In the genomic region with DNA sequence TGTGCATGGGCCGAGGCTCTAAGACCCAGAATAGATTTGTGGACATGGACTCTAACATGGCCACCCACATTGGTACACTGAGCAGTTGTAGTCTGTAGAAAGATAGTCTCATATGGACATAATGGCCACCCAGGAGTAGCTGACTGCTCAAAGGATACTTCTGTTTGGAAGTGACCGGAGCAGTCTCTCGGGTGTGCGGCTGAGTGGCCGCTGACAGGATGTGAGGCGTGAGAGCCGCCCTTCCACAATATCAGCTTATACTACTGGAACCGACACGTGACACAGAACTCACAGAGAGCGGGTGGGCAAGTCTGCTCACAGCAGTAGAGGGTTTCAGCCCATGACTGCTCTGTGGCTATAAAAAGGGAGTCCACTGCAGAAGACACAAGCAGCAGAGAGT, we compare ENCODE assay signal across 27 mouse cellular contexts.
DNase-seq lines count a peak whose midpoint lies in the region; ATAC-seq and TF ChIP-seq lines count a peak whose summit lies in the region.
"Had no signal": no experiment of that assay in that cellular context is flagged by ENCODE, and none has a peak within 500 bp of the region (broad histone marks: within the 10 kb centered on the region; RNA-seq: fewer than 3 reads in every experiment).

No protein-coding gene starts in this region.

- no peak overlapping the region for H3K4me3 ChIP-seq in gastrocnemius, adult 2 months
- H3K4me3 ChIP-seq in heart, embryonic 14.5 days (ENCODE audit: control insufficient read depth in 1 of 2, insufficient read depth in 1 of 2, low read depth in 1 of 2, low read length in 2 of 2), result no peak overlapping the region
- H3K4me3 ChIP-seq in lung, embryonic 15.5 days, result no peak overlapping the region
- H3K4me3 ChIP-seq: embryonic facial prominence, embryonic 13.5 days; forebrain, embryonic 10.5 days; forebrain, embryonic 15.5 days; liver, embryonic 15.5 days; midbrain, embryonic 10.5 days; midbrain, embryonic 15.5 days; neural tube, embryonic 15.5 days had no signal

- H3K4me1 ChIP-seq in heart, embryonic 14.5 days (ENCODE audit: control insufficient read depth in 2 of 2, insufficient read depth in 2 of 2, low read length in 2 of 2), result peaks cover 6 to 12% of the 10 kb centered on the region in 2 experiments
- H3K4me1 ChIP-seq in lung, embryonic 15.5 days, result peaks cover 14% of the 10 kb centered on the region; the same call in 1 of the 2 replicates
- H3K4me1 ChIP-seq: liver, embryonic 15.5 days had no signal

- WGBS in heart, embryonic 14.5 days, result 14% methylated on average over 10 of the region's 10 CpGs
- 38% methylated on average over 10 of the region's 10 CpGs for WGBS in lung, embryonic 15.5 days

- TF ChIP-seq CTCF in gastrocnemius, adult 2 months (IDR thresholded peaks at IDR 0.05), result no peak

- H3K27ac ChIP-seq in gastrocnemius, adult 2 months, result no peak overlapping the region
- peak overlapping the region; percentile 31 to 32; a peak in 3 of 4 replicates for H3K27ac ChIP-seq in heart, embryonic 14.5 days (replicated peaks in 1 of 2; ENCODE audit: control insufficient read depth in 1 of 2, insufficient read depth in 1 of 2, low read depth in 2 of 2, low read length in 2 of 2)
- H3K27ac ChIP-seq in lung, embryonic 15.5 days, result peak overlapping the region; percentile 29; the same call in 1 of the 2 replicates
- H3K27ac ChIP-seq: embryonic facial prominence, embryonic 13.5 days; forebrain, embryonic 10.5 days; forebrain, embryonic 15.5 days; hindbrain, embryonic 14.5 days; liver, embryonic 15.5 days; midbrain, embryonic 10.5 days; midbrain, embryonic 15.5 days; neural tube, embryonic 15.5 days had no signal

- DNase-seq in gastrocnemius, adult 2 months, result peak; percentile 12
- no peak for DNase-seq in gastrocnemius, postnatal 14 days
- DNase-seq in heart, postnatal 25 days (ENCODE audit: low spot score), result no peak
- no peak for DNase-seq in lung, postnatal 25 days (ENCODE audit: low spot score)
- DNase-seq in heart, postnatal 10 days, result peak; percentile 17 to 19
- DNase-seq in spleen, postnatal 14 days (ENCODE audit: low spot score in 2 of 2), result no peak
- DNase-seq: adrenal gland, adult 2 months; adrenal gland, postnatal 36 days; cerebellum, adult 18-20 months; cerebellum, postnatal 10 days; kidney, adult 9 months; kidney, postnatal 14 days; right cerebral cortex, postnatal 25 days; thymus, postnatal 14 days had no signal

- no peaks in the 10 kb centered on the region for H3K36me3 ChIP-seq in heart, embryonic 14.5 days (ENCODE audit: control insufficient read depth, insufficient read depth, low read length)
- no peaks in the 10 kb centered on the region for H3K36me3 ChIP-seq in lung, embryonic 15.5 days
- H3K36me3 ChIP-seq: embryonic facial prominence, embryonic 13.5 days; forebrain, embryonic 10.5 days; forebrain, embryonic 15.5 days; liver, embryonic 15.5 days; midbrain, embryonic 15.5 days; neural tube, embryonic 15.5 days had no signal

- H3K9me3 ChIP-seq in heart, embryonic 14.5 days (ENCODE audit: control insufficient read depth, low read length), result no peaks in the 10 kb centered on the region
- no peaks in the 10 kb centered on the region for H3K9me3 ChIP-seq in lung, embryonic 15.5 days
- H3K9me3 ChIP-seq: embryonic facial prominence, embryonic 13.5 days; forebrain, embryonic 10.5 days; forebrain, embryonic 15.5 days; liver, embryonic 15.5 days; midbrain, embryonic 10.5 days; midbrain, embryonic 15.5 days; neural tube, embryonic 15.5 days had no signal

- no peak overlapping the region for H3K9ac ChIP-seq in heart, embryonic 14.5 days (ENCODE audit: low read length)
- H3K9ac ChIP-seq in lung, embryonic 15.5 days, result no peak overlapping the region
- H3K9ac ChIP-seq: embryonic facial prominence, embryonic 13.5 days; forebrain, embryonic 15.5 days; hindbrain, embryonic 14.5 days; liver, embryonic 15.5 days; midbrain, embryonic 15.5 days; neural tube, embryonic 15.5 days had no signal

- H3K27me3 ChIP-seq in heart, embryonic 14.5 days (ENCODE audit: control insufficient read depth, insufficient read depth, low read length), result no peaks in the 10 kb centered on the region
- H3K27me3 ChIP-seq in lung, embryonic 15.5 days, result no peaks in the 10 kb centered on the region
- H3K27me3 ChIP-seq: CH12.LX; embryonic facial prominence, embryonic 13.5 days; forebrain, embryonic 15.5 days; liver, embryonic 15.5 days; midbrain, embryonic 15.5 days; neural tube, embryonic 15.5 days had no signal

- peak overlapping the region; percentile 31 for H3K4me2 ChIP-seq in heart, embryonic 14.5 days (ENCODE audit: low read length)
- H3K4me2 ChIP-seq in lung, embryonic 15.5 days, result no peak overlapping the region
- H3K4me2 ChIP-seq: embryonic facial prominence, embryonic 13.5 days; forebrain, embryonic 15.5 days; hindbrain, embryonic 14.5 days; liver, embryonic 15.5 days; midbrain, embryonic 15.5 days; neural tube, embryonic 15.5 days had no signal

- peak; percentile 73; the same call in 1 of the 2 replicates for ATAC-seq in heart, embryonic 14.5 days (ENCODE audit: insufficient number of reproducible peaks, insufficient read depth, low FRiP score, low read depth)
- peak; percentile 83 for ATAC-seq in lung, embryonic 15.5 days (ENCODE audit: borderline replicate concordance, extremely low read depth, low FRiP score, low TSS enrichment)
- ATAC-seq: activated CD4-positive, CD25-positive, alpha-beta regulatory T cell, adult 4 months; forebrain, embryonic 15.5 days; intestine, postnatal 0 days; midbrain, embryonic 15.5 days had no signal

- intact Hi-C loops in gastrocnemius, adult 2 months (cut with DNase I), result no loop called here
- intact Hi-C loops in gastrocnemius, postnatal 14 days (cut with DNase I; ENCODE audit: low total_unique reads), result no loop called here
- intact Hi-C loops in heart, postnatal 25 days (cut with DNase I), result no loop called here
- intact Hi-C loops in heart, postnatal 10 days (cut with DNase I), result no loop called here

Comparison
In these comparisons a context has a peak if more than half of its experiments do, and no peak if none do; other contexts are left out.
1. DNase-seq: peak in gastrocnemius, adult 2 months (single experiment) and heart, postnatal 10 days (2 of 2); none in gastrocnemius, postnatal 14 days (single experiment), heart, postnatal 25 days (single experiment), lung, postnatal 25 days (single experiment) and spleen, postnatal 14 days (0 of 2).